Mouse (Mus musculus) embryonic facial prominence, embryonic 10.5 days (tissue): Measurements from ENCODE around the gene Tcn2. TPM values are rescaled to one million over a fixed set of nuclear protein-coding genes. Genes with fewer than 3 reads are reported as not detected.
"Not testable (repeated sequence)": the region's sequence is repeated elsewhere in the genome, so short reads cannot be mapped to it uniquely, and the experiment has no call there.

Source experiments
- DNase-seq: peaks from one replicate; pipeline ENCODE4 v3.0.0-alpha.2; 2017; ENCODE audit warnings: low spot score
- H3K27ac ChIP-seq: fragments of 300-500 bp; sonication (generic); replicated peaks from 2 replicates; pipeline ENCODE4 v1.5.1; 2016; ENCODE audit warnings: mild to moderate bottlenecking
- H3K27me3 ChIP-seq: fragments of 300-500 bp; sonication (generic); replicated peaks from 2 replicates; pipeline ENCODE4 v1.6.1; 2016; ENCODE audit warnings: low read depth, mild to moderate bottlenecking; ENCODE audit not compliant: poor library complexity, severe bottlenecking
- H3K36me3 ChIP-seq: fragments of 300-500 bp; sonication (generic); replicated peaks from 2 replicates; pipeline ENCODE4 v1.6.1; 2016; ENCODE audit warnings: mild to moderate bottlenecking, moderate library complexity
- H3K4me1 ChIP-seq: fragments of 300-500 bp; sonication (generic); 2 replicates; pipeline ENCODE4 v1.6.1; 2016
- H3K4me3 ChIP-seq: fragments of 300-500 bp; sonication (generic); 2 replicates; pipeline ENCODE4 v1.5.1; 2016; ENCODE audit warnings: mild to moderate bottlenecking, moderate library complexity
- H3K9me3 ChIP-seq: fragments of 300-500 bp; sonication (generic); 2 replicates; pipeline ENCODE4 v1.6.1; 2016; ENCODE audit warnings: mild to moderate bottlenecking
- WGBS: fragments of 180-500 bp; shearing (Covaris S2); methylation state at CpG from one replicate; pipeline ENCODE4 v1.1.7; 2016; 5-methylcytosine and 5-hydroxymethylcytosine counted together
- polyA plus RNA-seq: library from polyadenylated mRNA; unstranded; fragments of >200 nt; fragmentation: Nextera tagmentation; extraction: Ambion mirVana; gene quantifications from 2 replicates; pipeline ENCODE4 v1.2.1, GENCODE M21; 2016

Tcn2 gene
- polyA plus RNA-seq, 1 experiment from 2014 or later, result 23.7 TPM

GRCm38 (mm10) chr11:3922115-3922514 lies 9.8 kb downstream of the Tcn2 start:
- peaks cover 43% of the 10 kb centered on the region for H3K36me3 ChIP-seq
- no peaks in the 10 kb centered on the region for H3K9me3 ChIP-seq
- H3K27ac ChIP-seq, result no peak overlapping the region
- no peak overlapping the region for H3K4me3 ChIP-seq
- H3K4me1 ChIP-seq, result no peaks in the 10 kb centered on the region
- WGBS, result 94% methylated on average over 9 of the region's 9 CpGs
- H3K27me3 ChIP-seq, result no peaks in the 10 kb centered on the region
- no peak for DNase-seq

GRCm38 (mm10) chr11:3921281-3921850 lies 10.6 kb downstream of the Tcn2 start:
- Histone ChIP-seq H3K4me1 (no peaks in the 10 kb centered on the region), H3K4me3 (no peak overlapping the region), H3K27me3 (no peaks in the 10 kb centered on the region), H3K27ac (no peak overlapping the region), H3K9me3 (no peaks in the 10 kb centered on the region), H3K36me3 (peaks cover 39% of the 10 kb centered on the region)
- WGBS, result 34% methylated on average over 8 of the region's 8 CpGs
- DNase-seq, result peak; percentile 58

- H3K27me3 ChIP-seq, result no peaks in the 10 kb centered on the region
- H3K9me3 ChIP-seq, result no peaks in the 10 kb centered on the region
- 90% methylated on average over 7 of the region's 7 CpGs for WGBS
- H3K27ac ChIP-seq, result no peak overlapping the region
- no peak for DNase-seq
- H3K36me3 ChIP-seq, result peaks cover 33% of the 10 kb centered on the region
- no peaks in the 10 kb centered on the region for H3K4me1 ChIP-seq
- H3K4me3 ChIP-seq, result no peak overlapping the region
Measured at GRCm38 (mm10) chr11:3920476-3920875, 11.5 kb downstream of the Tcn2 start.

GRCm38 (mm10) chr11:3918738-3919137 lies 13.2 kb downstream of the Tcn2 start:
- Histone ChIP-seq H3K27me3 (no peaks in the 10 kb centered on the region), H3K4me1 (peaks cover 8% of the 10 kb centered on the region), H3K9me3 (no peaks in the 10 kb centered on the region), H3K4me3 (no peak overlapping the region), H3K36me3 (peaks cover 15% of the 10 kb centered on the region), H3K27ac (no peak overlapping the region)
- WGBS, result 72% methylated on average over 1 of the region's 1 CpGs
- DNase-seq, result no peak

- peaks cover 38% of the 10 kb centered on the region for H3K4me1 ChIP-seq
- no peaks in the 10 kb centered on the region for H3K9me3 ChIP-seq
- DNase-seq, result peak; percentile 90
- peak within 1 kb of the TSS; percentile 71 for H3K4me3 ChIP-seq
- 0 out of 2 replicates have a peak, but pooled peaks cover 3% of the 10 kb centered on the region for H3K36me3 ChIP-seq
- WGBS, result 1% methylated on average over 28 of the region's 28 CpGs
- H3K27ac ChIP-seq, result peak within 1 kb of the TSS; percentile 70
- H3K27me3 ChIP-seq, result peaks cover 32% of the 10 kb centered on the region
Measured at GRCm38 (mm10) chr11:3914109-3914840, 17.7 kb downstream of the Tcn2 start, which contains the start of gene Slc35e4. TSS of gene Slc35e4 (minus strand) at chr11:3914664.

GRCm38 (mm10) chr11:3913316-3914108 lies 18.4 kb downstream of the Tcn2 start:
- H3K36me3 ChIP-seq, result 0 out of 2 replicates have a peak, but pooled peaks cover 3% of the 10 kb centered on the region
- peaks cover 32% of the 10 kb centered on the region for H3K27me3 ChIP-seq
- under 1% methylated on average over 65 of the region's 65 CpGs for WGBS
- H3K27ac ChIP-seq, result peak overlapping the region; percentile 70
- peak overlapping the region; percentile 71 for H3K4me3 ChIP-seq
- H3K9me3 ChIP-seq, result no peaks in the 10 kb centered on the region
- H3K4me1 ChIP-seq, result peaks cover 38% of the 10 kb centered on the region
- DNase-seq, result peak; percentile 90

GRCm38 (mm10) chr11:3912875-3913271 lies 19.1 kb downstream of the Tcn2 start:
- H3K9me3 ChIP-seq, result no peaks in the 10 kb centered on the region
- peak; percentile 52 for DNase-seq
- H3K4me3 ChIP-seq, result peak overlapping the region; percentile 71
- peaks cover 38% of the 10 kb centered on the region for H3K4me1 ChIP-seq
- H3K27me3 ChIP-seq, result peaks cover 32% of the 10 kb centered on the region
- H3K27ac ChIP-seq, result peak overlapping the region; percentile 70
- WGBS, result 3% methylated on average over 16 of the region's 16 CpGs
- 0 out of 2 replicates have a peak, but pooled peaks cover 3% of the 10 kb centered on the region for H3K36me3 ChIP-seq

GRCm38 (mm10) chr11:3912100-3912874 lies 19.7 kb downstream of the Tcn2 start:
- no peaks in the 10 kb centered on the region for H3K9me3 ChIP-seq
- H3K27me3 ChIP-seq, result peaks cover 32% of the 10 kb centered on the region
- H3K36me3 ChIP-seq, result 0 out of 2 replicates have a peak, but pooled peaks cover 3% of the 10 kb centered on the region
- no peak overlapping the region; the same call in 1 of the 2 replicates for H3K27ac ChIP-seq
- 25% methylated on average over 19 of the region's 19 CpGs for WGBS
- peak overlapping the region; percentile 71 for H3K4me3 ChIP-seq
- H3K4me1 ChIP-seq, result peaks cover 38% of the 10 kb centered on the region
- DNase-seq, result no peak

- not testable (repeated sequence) for H3K9me3 ChIP-seq, H3K36me3 ChIP-seq, DNase-seq, H3K27ac ChIP-seq, H3K4me3 ChIP-seq
- H3K4me1 ChIP-seq, result peaks cover 38% of the 10 kb centered on the region
- 87% methylated on average over 6 of the region's 6 CpGs for WGBS
- H3K27me3 ChIP-seq, result peaks cover 32% of the 10 kb centered on the region
Measured at GRCm38 (mm10) chr11:3911440-3911839, 20.5 kb downstream of the Tcn2 start.

- no peaks in the 10 kb centered on the region for H3K36me3 ChIP-seq
- peaks cover 32% of the 10 kb centered on the region for H3K27me3 ChIP-seq
- H3K4me3 ChIP-seq, result no peak overlapping the region
- peaks cover 38% of the 10 kb centered on the region for H3K4me1 ChIP-seq
- WGBS, result 60% methylated on average over 5 of the region's 5 CpGs
- no peak overlapping the region for H3K27ac ChIP-seq
- no peak for DNase-seq
- no peaks in the 10 kb centered on the region for H3K9me3 ChIP-seq
Measured at GRCm38 (mm10) chr11:3910513-3911310, 21.2 kb downstream of the Tcn2 start.

- DNase-seq, result no peak
- no peaks in the 10 kb centered on the region for H3K9me3 ChIP-seq
- peaks cover 36% of the 10 kb centered on the region for H3K4me1 ChIP-seq
- peaks cover 32% of the 10 kb centered on the region for H3K27me3 ChIP-seq
- H3K4me3 ChIP-seq, result no peak overlapping the region
- 86% methylated on average over 4 of the region's 4 CpGs for WGBS
- no peak overlapping the region for H3K27ac ChIP-seq
- no peaks in the 10 kb centered on the region for H3K36me3 ChIP-seq
Measured at GRCm38 (mm10) chr11:3909236-3909635, 22.7 kb downstream of the Tcn2 start.
